Mouse (Mus musculus) lung, postnatal 0 days (tissue): Measurements from ENCODE around the gene Gm7029. TPM values are rescaled to one million over a fixed set of nuclear protein-coding genes. Genes with fewer than 3 reads are reported as not detected.
"Not testable (repeated sequence)": the region's sequence is repeated elsewhere in the genome, so short reads cannot be mapped to it uniquely, and the experiment has no call there.

Experiments used
- ATAC-seq: fragments of 200-750 bp; cut with Nextera tagmentation; 2 replicates; pipeline ENCODE4 v1.8.0; 2017; ENCODE audit warnings: moderate library complexity
- DNase-seq: peaks from one replicate; pipeline ENCODE4 v3.0.0-alpha.2; 2016; ENCODE audit warnings: low spot score
- H3K27ac ChIP-seq: fragments of 300-500 bp; sonication (generic); 2 replicates; pipeline ENCODE4 v1.5.1; 2014; ENCODE audit warnings: antibody characterized with exemption, mild to moderate bottlenecking, low read length, mixed read lengths
- H3K27me3 ChIP-seq: fragments of 300-500 bp; sonication (generic); replicated peaks from 2 replicates; pipeline ENCODE4 v1.6.1; 2014; ENCODE audit warnings: low read length, mixed read lengths; ENCODE audit not compliant: insufficient read depth
- H3K36me3 ChIP-seq: fragments of 300-500 bp; sonication (generic); 2 replicates; pipeline ENCODE4 v1.6.1; 2014; ENCODE audit warnings: low read length, mixed read lengths; ENCODE audit not compliant: insufficient read depth
- H3K4me1 ChIP-seq: fragments of 300-500 bp; sonication (generic); 2 replicates; pipeline ENCODE4 v1.6.1; 2014; ENCODE audit warnings: antibody characterized with exemption, low read depth, low read length, mixed read lengths; ENCODE audit not compliant: insufficient read depth
- H3K4me2 ChIP-seq: fragments of 300-500 bp; sonication (generic); replicated peaks from 2 replicates; pipeline ENCODE4 v1.6.1; 2014; ENCODE audit warnings: low read depth, mild to moderate bottlenecking, low read length, moderate library complexity, mixed read lengths
- H3K4me3 ChIP-seq: fragments of 300-500 bp; sonication (generic); 2 replicates; pipeline ENCODE4 v1.5.1; 2014; ENCODE audit warnings: low read depth, low read length
- H3K9ac ChIP-seq: fragments of 300-500 bp; sonication (generic); replicated peaks from 2 replicates; pipeline ENCODE4 v1.6.1; 2014; ENCODE audit warnings: low read depth, mild to moderate bottlenecking
- H3K9me3 ChIP-seq: fragments of 300-500 bp; sonication (generic); 2 replicates; pipeline ENCODE4 v1.6.1; 2016; ENCODE audit warnings: low read length, mixed read lengths
- CTCF ChIP-seq: IDR thresholded peaks from 2 replicates; pipeline ENCODE4 v1.5.1; 2016; ENCODE audit warnings: antibody characterized with exemption, mild to moderate bottlenecking
- EP300 ChIP-seq: IDR thresholded peaks from 2 replicates; pipeline ENCODE4 v1.6.1; 2016; ENCODE audit warnings: antibody characterized with exemption, mild to moderate bottlenecking, control low read depth
- WGBS: fragments of 180-500 bp; shearing (Covaris S2); extraction: QIAGEN DNeasy Blood & Tissue Kit; methylation state at CpG from one replicate; pipeline ENCODE4 v1.1.7; 2014; 5-methylcytosine and 5-hydroxymethylcytosine counted together
- polyA plus RNA-seq: library from polyadenylated mRNA; unstranded; fragments of >200 nt; fragmentation: Nextera tagmentation; extraction: Ambion mirVana; gene quantifications from 2 replicates; pipeline ENCODE4 v1.2.1, GENCODE M21; 2015

The Gm7029 gene
- polyA plus RNA-seq, 1 experiment from 2014 or later = not detected

- DNase-seq (peak; percentile 71), ATAC-seq (peak; percentile 61)
- Histone ChIP-seq H3K27me3 (no peaks in the 10 kb centered on the region), H3K27ac (no peak overlapping the region), H3K36me3 (no peaks in the 10 kb centered on the region), H3K9me3 (no peaks in the 10 kb centered on the region), H3K9ac (no peak overlapping the region), H3K4me1 (no peaks in the 10 kb centered on the region), H3K4me3 (no peak overlapping the region), H3K4me2 (no peak overlapping the region; the same call in 1 of the 2 replicates)
- TF ChIP-seq EP300 = no peak
- TF ChIP-seq CTCF = peak; percentile 75
- WGBS = 24% methylated on average over 8 of the region's 9 CpGs
Observed at GRCm38 (mm10) chr17:33865330-33866030, 8.2 kb upstream of the Gm7029 start.

- WGBS = 78% methylated on average over 11 of the region's 11 CpGs
- no peaks in the 10 kb centered on the region for H3K4me1 ChIP-seq
- no peak overlapping the region for H3K4me3 ChIP-seq
- no peak overlapping the region for H3K27ac ChIP-seq
- H3K9me3 ChIP-seq = no peaks in the 10 kb centered on the region
- no peak for TF ChIP-seq CTCF
- no peak for TF ChIP-seq EP300
- H3K4me2 ChIP-seq = no peak overlapping the region
- no peaks in the 10 kb centered on the region for H3K36me3 ChIP-seq
- DNase-seq (no peak), ATAC-seq (no peak)
- no peak overlapping the region for H3K9ac ChIP-seq
- no peaks in the 10 kb centered on the region for H3K27me3 ChIP-seq
Observed at GRCm38 (mm10) chr17:33874411-33874810, 774 bp downstream of the Gm7029 start.

GRCm38 (mm10) chr17:33875797-33876196 is 2.2 kb downstream of the Gm7029 start:
- not testable (repeated sequence) for DNase-seq, H3K9ac ChIP-seq, H3K4me1 ChIP-seq, H3K4me2 ChIP-seq, H3K27ac ChIP-seq, H3K4me3 ChIP-seq, ATAC-seq, H3K36me3 ChIP-seq, H3K27me3 ChIP-seq, H3K9me3 ChIP-seq
- 78% methylated on average over 5 of the region's 5 CpGs for whole genome bisulfite sequencing
- peak; percentile 43 for TF ChIP-seq CTCF

GRCm38 (mm10) chr17:33884320-33884719 is 10.7 kb downstream of the Gm7029 start:
- H3K9ac ChIP-seq, H3K4me1 ChIP-seq, DNase-seq, H3K36me3 ChIP-seq, H3K27ac ChIP-seq, H3K4me2 ChIP-seq, H3K4me3 ChIP-seq, ATAC-seq, H3K9me3 ChIP-seq, H3K27me3 ChIP-seq: not testable (repeated sequence)
- 93% methylated on average over 7 of the region's 11 CpGs for WGBS

- H3K4me1 ChIP-seq, H3K9me3 ChIP-seq, H3K27me3 ChIP-seq, DNase-seq, ATAC-seq, H3K4me3 ChIP-seq, H3K9ac ChIP-seq, H3K36me3 ChIP-seq, H3K27ac ChIP-seq, H3K4me2 ChIP-seq: not testable (repeated sequence)
- WGBS = 20% methylated on average over 2 of the region's 2 CpGs
Observed at GRCm38 (mm10) chr17:33887802-33888201, 14.2 kb downstream of the Gm7029 start.

- H3K4me1 ChIP-seq, H3K9me3 ChIP-seq, H3K9ac ChIP-seq, H3K27ac ChIP-seq, H3K36me3 ChIP-seq, DNase-seq, ATAC-seq, H3K27me3 ChIP-seq, H3K4me3 ChIP-seq, H3K4me2 ChIP-seq: not testable (repeated sequence)
Observed at GRCm38 (mm10) chr17:33888230-33888629, 14.6 kb downstream of the Gm7029 start.

GRCm38 (mm10) chr17:33889941-33890532 is 16.4 kb downstream of the Gm7029 start:
- WGBS = 0% methylated on average over 22 of the region's 44 CpGs
- Histone ChIP-seq H3K4me3 (peak overlapping the region; percentile 55), H3K4me2 (peak overlapping the region; percentile 66)
- H3K36me3 ChIP-seq, H3K9me3 ChIP-seq, DNase-seq, H3K27ac ChIP-seq, H3K4me1 ChIP-seq, ATAC-seq, H3K9ac ChIP-seq, H3K27me3 ChIP-seq: not testable (repeated sequence)
